Mouse (Mus musculus): ENCODE measurements around the gene Cd37.
"Not testable (repeated sequence)": the region's sequence is repeated elsewhere in the genome, so short reads cannot be mapped to it uniquely, and the experiment has no call there.

The Cd37 gene

DNA sequence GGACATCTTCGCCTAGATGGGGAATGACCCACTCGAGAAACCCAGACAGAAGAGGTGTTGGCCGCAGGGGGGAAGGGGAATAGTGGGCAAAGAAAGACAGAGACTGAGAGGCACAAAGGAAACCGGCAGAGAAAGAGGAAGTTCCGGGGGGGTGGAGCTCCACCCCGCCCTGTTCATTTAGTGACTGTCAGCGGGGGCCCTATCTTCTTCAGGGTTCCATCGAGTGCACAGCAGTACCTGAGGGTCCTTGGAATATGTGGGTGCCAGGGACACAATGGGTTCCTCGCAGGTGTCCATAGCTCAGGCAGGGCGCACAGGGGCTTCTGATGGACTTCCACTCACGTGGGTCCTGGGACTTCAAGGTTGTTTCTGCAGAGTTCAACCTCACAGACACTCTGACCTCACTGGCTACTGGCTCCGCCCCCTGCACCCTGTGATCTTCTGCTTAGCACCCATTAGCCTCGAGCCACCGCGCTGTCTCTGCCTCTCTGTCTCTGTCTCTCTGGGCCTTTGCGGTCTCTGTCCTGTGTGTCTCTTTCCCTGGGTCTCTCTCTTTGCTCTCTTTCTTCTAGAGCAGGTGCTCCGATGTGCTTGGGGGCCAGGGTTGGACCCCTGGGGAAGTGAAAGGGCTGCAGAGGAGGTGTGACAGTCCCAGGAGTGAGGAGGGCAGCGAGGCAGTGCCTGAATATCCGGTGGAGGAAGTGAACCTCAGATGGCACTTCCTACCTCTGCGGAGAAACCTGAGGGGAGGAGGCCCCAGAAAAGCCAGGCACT, at the start of gene Cd37:
TSS of gene Cd37 (minus strand) at position 393 of the 774 bp plus-strand sequence.
- in situ Hi-C loops (cut with MboI; ENCODE audit: unreplicated experiment in 2 of 2): loop anchor here in 1 of 2 experiments (5.0 kb wide), 1 partner anchor 37 kb away; the partner anchor contains the start of gene Ccdc155

GRCm38 (mm10) chr7:45286486-45286885, 47.6 kb upstream of the Cd37 start:
- in situ Hi-C loops (cut with MboI; ENCODE audit: unreplicated experiment in 2 of 2): no loop called here

DNA sequence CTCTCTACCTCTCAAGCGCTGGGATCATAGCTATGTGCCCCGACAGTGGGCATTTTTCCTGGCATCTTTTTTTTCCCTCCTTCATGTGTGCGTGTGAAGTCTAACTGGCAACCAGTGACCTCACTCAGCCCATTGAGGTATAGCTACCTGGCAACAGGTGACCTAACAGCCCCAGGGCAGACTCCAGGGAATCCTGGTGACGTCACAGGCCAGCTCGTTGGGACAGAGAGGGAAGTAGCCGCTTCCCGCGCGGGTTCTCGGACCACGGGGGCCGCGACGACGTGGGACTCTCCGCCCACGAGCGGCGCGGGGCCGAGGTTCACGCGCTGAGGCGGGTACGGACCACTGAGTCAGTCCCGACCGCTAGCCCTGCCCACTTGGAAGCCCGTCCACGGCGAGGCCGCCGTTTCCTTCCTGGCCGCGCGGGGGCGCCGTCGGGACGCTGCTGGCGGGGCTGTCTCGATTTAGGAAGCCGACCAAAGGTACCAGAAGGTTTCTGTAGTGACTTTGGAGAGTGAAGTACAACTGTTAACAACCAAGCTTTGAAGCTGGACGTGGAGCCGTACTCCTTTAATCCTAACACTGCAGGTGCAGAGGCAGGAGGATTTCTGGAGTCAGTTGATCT, 38.3 kb upstream of the Cd37 start, which contains the start of gene Slc6a21:
TSS of gene Slc6a21 (plus strand) at position 378 of the 625 bp plus-strand sequence.
- in situ Hi-C loops (cut with MboI; ENCODE audit: unreplicated experiment in 2 of 2): no loop called here

DNA sequence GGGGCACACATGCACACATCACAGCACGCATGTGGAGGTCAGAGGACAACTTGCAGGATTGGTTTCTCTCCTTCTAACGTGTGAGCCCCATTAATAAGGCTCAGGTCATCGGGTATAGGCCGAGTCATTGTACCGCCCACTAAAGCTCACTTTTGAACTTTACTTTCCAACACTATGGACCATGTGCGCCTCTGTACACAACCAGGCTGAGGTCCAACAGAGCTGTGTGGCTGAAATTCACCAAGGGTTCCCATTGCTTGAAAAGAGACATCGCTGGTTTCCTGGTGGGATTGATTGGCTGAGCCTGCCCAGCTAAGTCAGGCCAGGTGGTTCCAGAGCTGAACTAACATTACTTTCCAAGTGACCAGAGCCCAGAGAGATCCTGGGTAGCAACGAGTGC, 34.8 kb upstream of the Cd37 start:
- in situ Hi-C loops (cut with MboI; ENCODE audit: unreplicated experiment in 2 of 2): no loop called here

DNA sequence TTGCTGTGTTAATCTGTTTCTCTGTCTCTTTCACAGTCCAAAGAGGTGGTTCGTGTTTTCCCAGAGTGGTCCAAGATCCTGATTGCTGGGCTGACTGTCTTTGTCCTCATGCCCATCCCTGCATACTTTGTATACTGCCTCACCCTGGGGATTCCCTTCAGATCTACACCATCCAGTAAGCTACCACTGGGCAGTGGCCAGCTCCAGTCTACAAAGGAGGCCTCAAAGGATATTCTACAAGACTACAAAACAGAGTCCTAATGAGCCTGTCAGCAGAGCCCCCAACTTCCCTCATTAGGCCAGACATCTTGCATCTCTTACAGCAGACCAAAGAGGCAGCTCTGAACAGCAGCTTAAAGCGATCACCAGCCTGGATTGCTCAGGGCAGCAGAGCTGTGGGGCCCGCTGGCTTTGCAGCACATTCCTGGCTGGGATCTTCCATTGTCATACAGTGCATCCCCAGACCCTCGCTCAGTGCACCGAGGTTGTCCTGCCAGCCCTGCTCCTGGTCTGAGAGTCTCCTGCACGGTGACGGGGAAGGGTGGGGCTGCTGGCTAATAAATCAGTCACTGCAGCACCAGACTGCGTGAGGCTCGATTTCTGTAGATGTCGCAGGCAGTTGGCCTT, 34.0 kb upstream of the Cd37 start:
- in situ Hi-C loops (cut with MboI; ENCODE audit: unreplicated experiment in 2 of 2): no loop called here

GRCm38 (mm10) chr7:45265518-45265917, 26.6 kb upstream of the Cd37 start:
- in situ Hi-C loops (cut with MboI; ENCODE audit: unreplicated experiment in 2 of 2): no loop called here

DNA sequence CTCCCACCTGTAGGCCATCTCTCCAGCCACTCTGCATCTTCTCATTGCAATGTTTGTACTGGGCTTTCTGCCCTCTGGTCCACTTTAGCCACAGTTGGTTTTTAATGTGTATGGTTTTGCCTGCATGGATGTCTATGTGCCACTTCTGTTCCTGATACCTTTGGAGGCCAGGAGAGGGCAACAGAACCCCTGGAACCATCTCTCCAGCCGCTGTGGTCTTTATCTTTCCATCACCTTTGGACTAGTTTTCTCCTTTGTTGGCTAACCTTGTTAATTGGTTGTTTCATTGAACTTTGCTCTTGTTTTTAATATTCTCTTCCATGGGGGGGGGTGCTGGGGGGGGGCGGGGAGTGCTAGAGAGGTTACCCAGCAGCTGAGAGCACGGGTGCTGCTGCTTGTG, 25.4 kb upstream of the Cd37 start:
- in situ Hi-C loops (cut with MboI; ENCODE audit: unreplicated experiment in 2 of 2): no loop called here

GRCm38 (mm10) chr7:45263006-45263607, 24.2 kb upstream of the Cd37 start:
- in situ Hi-C loops (cut with MboI; ENCODE audit: unreplicated experiment in 2 of 2): no loop called here

DNA sequence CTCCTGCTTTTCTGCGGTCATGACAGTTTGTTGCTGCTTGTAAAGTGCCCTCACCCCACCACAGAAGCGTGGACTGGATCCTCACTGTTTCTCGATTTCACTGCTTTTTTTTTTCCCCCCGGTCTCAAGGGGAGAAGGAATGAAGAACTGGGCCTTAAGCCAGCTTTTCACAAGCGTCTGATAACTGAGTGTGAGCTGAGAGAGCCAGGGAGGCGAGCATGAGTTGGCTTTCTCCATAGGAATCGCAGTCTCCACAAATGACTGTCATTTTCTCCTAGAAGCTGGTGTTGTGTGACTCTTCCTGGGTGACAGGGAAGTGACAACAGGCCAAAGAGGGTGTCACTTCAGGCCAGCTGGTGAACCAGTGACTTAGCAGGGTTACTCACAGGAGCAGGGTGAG, 23.4 kb upstream of the Cd37 start:
- in situ Hi-C loops (cut with MboI; ENCODE audit: unreplicated experiment in 2 of 2): no loop called here

DNA sequence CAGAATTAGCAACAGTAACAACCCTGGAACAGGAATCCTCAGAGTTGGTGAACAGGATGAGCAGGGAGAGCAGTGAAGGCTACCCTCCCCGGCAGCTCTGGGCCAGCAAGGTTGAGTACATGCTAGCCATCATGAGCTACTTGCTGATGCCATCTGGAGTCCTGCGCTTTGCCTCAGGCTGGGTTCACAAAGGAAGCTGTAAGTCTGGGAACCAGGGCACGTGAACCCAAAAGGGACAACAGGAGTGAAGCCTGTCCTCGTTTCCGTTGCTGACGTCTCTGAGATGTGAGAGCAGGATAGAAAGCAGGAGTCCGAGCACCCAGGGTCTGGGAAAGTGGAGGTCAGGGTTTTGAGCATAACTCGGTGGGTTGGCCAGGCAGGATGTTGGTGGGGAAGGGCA, 20.4 kb upstream of the Cd37 start:
- in situ Hi-C loops (cut with MboI; ENCODE audit: unreplicated experiment in 2 of 2): no loop called here

GRCm38 (mm10) chr7:45257063-45257840, 18.3 kb upstream of the Cd37 start:
- in situ Hi-C loops (cut with MboI; ENCODE audit: unreplicated experiment in 2 of 2): no loop called here

GRCm38 (mm10) chr7:45255822-45256221, 16.9 kb upstream of the Cd37 start:
- in situ Hi-C loops (cut with MboI; ENCODE audit: unreplicated experiment in 2 of 2): not testable (repeated sequence)

DNA sequence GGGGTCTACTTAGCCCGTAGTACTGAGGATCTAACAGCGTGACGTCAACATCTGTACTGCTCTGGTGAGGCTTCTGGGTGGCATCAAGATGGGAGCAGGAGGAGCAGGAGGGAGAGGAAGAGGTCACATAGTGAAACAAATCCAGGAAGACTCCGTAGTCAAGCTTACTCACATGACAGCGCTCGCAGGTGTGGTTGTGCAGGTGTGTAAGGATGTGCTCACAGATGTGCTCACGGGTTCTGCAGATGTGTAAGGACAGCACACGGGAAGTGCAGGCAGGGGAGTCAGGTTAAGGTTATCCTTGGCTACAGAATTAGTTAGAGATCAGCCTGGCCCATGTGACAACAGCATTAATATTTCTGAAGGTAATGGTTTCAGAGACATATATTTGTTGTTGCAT, 14.9 kb upstream of the Cd37 start:
- in situ Hi-C loops (cut with MboI; ENCODE audit: unreplicated experiment in 2 of 2): no loop called here

DNA sequence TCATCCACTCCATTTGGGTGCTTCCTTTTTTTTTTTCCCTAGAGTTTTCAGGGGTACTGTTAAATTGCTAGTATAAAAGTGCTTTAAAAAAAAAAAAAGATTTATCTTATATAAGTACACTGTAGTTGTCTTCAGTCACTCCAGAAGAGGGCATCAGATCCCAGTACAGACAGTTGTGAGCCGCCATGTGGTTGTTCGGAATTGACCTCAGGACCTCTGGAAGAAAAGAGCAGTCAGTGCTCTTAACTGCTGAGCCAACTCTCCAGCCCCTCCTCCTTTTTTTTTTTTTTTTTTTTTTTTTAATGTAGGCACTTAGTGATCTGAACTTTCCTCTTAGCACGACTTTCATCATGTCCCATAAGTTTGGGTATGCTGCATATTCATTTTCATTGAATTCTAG, 8.8 kb upstream of the Cd37 start:
- in situ Hi-C loops (cut with MboI; ENCODE audit: unreplicated experiment in 2 of 2): no loop called here

GRCm38 (mm10) chr7:45241389-45241749, 2.5 kb upstream of the Cd37 start:
- in situ Hi-C loops (cut with MboI; ENCODE audit: unreplicated experiment in 2 of 2): no loop called here

GRCm38 (mm10) chr7:45240633-45241388, 1.9 kb upstream of the Cd37 start, which contains the start of gene Slc6a16:
Slc6a16 (plus strand) TSS chr7:45241085.
- in situ Hi-C loops (cut with MboI; ENCODE audit: unreplicated experiment in 2 of 2): no loop called here

DNA sequence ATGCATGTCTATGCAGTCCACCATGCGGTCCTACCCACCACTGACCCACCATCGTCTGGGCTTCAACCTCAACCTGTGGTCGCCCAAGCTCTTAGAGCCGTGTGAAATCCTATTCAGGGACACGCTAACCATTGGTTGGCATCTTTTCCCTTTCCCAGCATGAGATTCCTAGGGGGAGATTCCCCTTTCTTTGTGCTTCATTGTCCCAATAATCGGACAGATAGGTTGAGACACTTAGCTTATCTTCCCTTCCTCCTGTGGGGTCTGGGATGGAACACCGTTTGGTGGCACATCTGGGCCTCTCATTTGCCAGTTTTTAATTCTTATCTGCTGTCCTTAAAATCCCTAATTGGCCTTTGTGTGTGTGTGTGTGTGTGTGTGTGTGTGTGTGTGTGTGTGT, 1.2 kb upstream of the Cd37 start:
- in situ Hi-C loops (cut with MboI; ENCODE audit: unreplicated experiment in 2 of 2): no loop called here

DNA sequence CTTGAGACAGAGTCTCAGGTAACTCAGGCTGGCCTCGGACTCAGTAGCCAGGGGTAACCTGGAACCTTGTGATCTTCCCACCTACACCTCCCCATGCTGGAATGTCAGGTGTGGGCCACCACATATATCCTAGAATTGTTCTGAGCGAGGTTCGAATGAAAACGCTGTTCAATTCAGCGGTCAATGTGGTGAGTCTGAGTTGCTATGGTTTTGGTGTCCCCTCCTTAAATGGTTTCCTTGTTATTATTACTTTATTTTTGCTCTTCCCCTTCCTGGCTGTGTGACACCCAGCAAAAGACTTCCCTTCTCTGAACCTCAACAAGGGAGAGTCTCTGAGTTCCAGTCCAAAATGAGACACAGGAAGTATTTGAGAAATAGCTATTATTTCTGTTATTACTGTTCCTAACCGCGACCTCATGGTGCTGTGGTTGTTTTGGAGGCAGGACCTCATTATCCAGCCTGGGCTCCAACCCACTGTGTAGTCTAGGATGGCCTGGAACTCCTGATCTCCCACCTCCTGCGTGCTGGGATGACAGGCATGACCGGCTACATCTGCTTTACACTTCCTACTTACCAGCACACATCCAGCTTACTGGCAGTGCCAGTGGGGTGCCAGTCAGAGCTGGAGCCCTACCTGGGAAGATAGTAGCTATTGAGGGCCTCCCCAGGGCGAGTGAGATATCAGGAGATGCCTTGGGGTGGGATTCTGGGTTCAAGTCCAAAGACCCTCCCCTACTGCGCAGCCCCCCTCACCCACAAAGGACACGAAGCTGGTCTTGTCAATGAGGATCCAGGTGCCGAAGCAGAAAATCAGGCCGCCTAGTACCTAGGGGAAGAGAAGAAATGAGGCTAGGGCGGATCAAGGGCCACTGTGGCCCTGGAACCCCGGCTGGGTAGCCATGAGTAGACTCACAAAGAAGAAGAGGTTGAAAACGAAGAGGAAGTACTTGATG, 892 bp downstream of the Cd37 start:
- in situ Hi-C loops (cut with MboI; ENCODE audit: unreplicated experiment in 2 of 2): loop anchor here in 1 of 2 experiments (5.0 kb wide), 1 partner anchor 36 kb away; the partner anchor contains the start of gene Ccdc155
